Mouse (Mus musculus): ENCODE results near the gene Gng7.

- TF ChIP-seq POLR2A (IDR thresholded peaks at IDR 0.05; ENCODE audit: control insufficient read depth, extremely low read depth, insufficient read depth, low read length, poor library complexity) (no peak), CTCF (IDR thresholded peaks at IDR 0.05; ENCODE audit: borderline replicate concordance, control insufficient read depth, extremely low read depth, insufficient read depth, low read length, poor library complexity) (no peak)
Observed at GRCm38 (mm10) chr10:81057406-81058130, 42.8 kb upstream of the Gng7 start.
